In genomic region chr3:88057030-88057429, GRCm38 (mm10) we compare ENCODE assay signal across 9 mouse cellular contexts. TPM values are rescaled to one million over a fixed set of nuclear protein-coding genes. Genes with fewer than 3 reads are reported as not detected.
DNase-seq lines count a peak whose midpoint lies in the region; ATAC-seq and TF ChIP-seq lines count a peak whose summit lies in the region.
"Had no signal": no experiment of that assay in that cellular context is flagged by ENCODE, and none has a peak within 500 bp of the region (broad histone marks: within the 10 kb centered on the region; RNA-seq: fewer than 3 reads in every experiment).

No protein-coding gene starts in this region.

- 92% methylated on average over 6 of the region's 6 CpGs for WGBS in intestine, embryonic 14.5 days
- 90% methylated on average over 6 of the region's 6 CpGs for WGBS in intestine, postnatal 0 days
- WGBS in embryonic facial prominence, embryonic 14.5 days, result 86% methylated on average over 6 of the region's 6 CpGs
- 93% methylated on average over 6 of the region's 6 CpGs for whole genome bisulfite sequencing in limb, embryonic 10.5 days
- WGBS in midbrain, postnatal 0 days, result 90% methylated on average over 6 of the region's 6 CpGs

- H3K27me3 ChIP-seq in intestine, embryonic 14.5 days (replicated peaks; ENCODE audit: control insufficient read depth, insufficient read depth, low read length), result no peaks in the 10 kb centered on the region
- H3K27me3 ChIP-seq in intestine, postnatal 0 days (replicated peaks; ENCODE audit: control insufficient read depth, insufficient read depth, low read length), result no peaks in the 10 kb centered on the region
- H3K27me3 ChIP-seq in embryonic facial prominence, embryonic 14.5 days (replicated peaks; ENCODE audit: control insufficient read depth, insufficient read depth, low read length), result no peaks in the 10 kb centered on the region
- H3K27me3 ChIP-seq in limb, embryonic 10.5 days (ENCODE audit: low read depth, poor library complexity, severe bottlenecking), result no peaks in the 10 kb centered on the region
- no peaks in the 10 kb centered on the region for H3K27me3 ChIP-seq in midbrain, postnatal 0 days (ENCODE audit: insufficient read depth, low read length)

- H3K4me3 ChIP-seq in intestine, embryonic 14.5 days (ENCODE audit: low read depth, low read length), result 0 out of 2 replicates have a peak overlapping the region, but pooled peaks have one; percentile 96
- no peak overlapping the region for H3K4me3 ChIP-seq in intestine, postnatal 0 days (ENCODE audit: low read depth, low read length)
- H3K4me3 ChIP-seq in embryonic facial prominence, embryonic 14.5 days (ENCODE audit: low read depth, low read length), result peak overlapping the region; percentile 89; the same call in 1 of the 2 replicates
- H3K4me3 ChIP-seq in limb, embryonic 10.5 days, result peak overlapping the region; percentile 86
- H3K4me3 ChIP-seq in midbrain, postnatal 0 days (ENCODE audit: low read depth, low read length), result peak overlapping the region; percentile 96; the same call in 1 of the 2 replicates

- peaks cover 8% of the 10 kb centered on the region; the same call in 1 of the 2 replicates for H3K4me1 ChIP-seq in intestine, embryonic 14.5 days (replicated peaks; ENCODE audit: control insufficient read depth, insufficient read depth, low read length)
- H3K4me1 ChIP-seq in intestine, postnatal 0 days (replicated peaks; ENCODE audit: control insufficient read depth, insufficient read depth, low read length), result no peaks in the 10 kb centered on the region
- peaks cover 5% of the 10 kb centered on the region; the same call in 1 of the 2 replicates for H3K4me1 ChIP-seq in embryonic facial prominence, embryonic 14.5 days (ENCODE audit: control insufficient read depth, insufficient read depth, low read length)
- peaks cover 20% of the 10 kb centered on the region for H3K4me1 ChIP-seq in limb, embryonic 10.5 days
- peaks cover 7% of the 10 kb centered on the region; the same call in 1 of the 2 replicates for H3K4me1 ChIP-seq in midbrain, postnatal 0 days (ENCODE audit: insufficient read depth, low read length)

- no peaks in the 10 kb centered on the region for H3K9me3 ChIP-seq in intestine, embryonic 14.5 days (ENCODE audit: control insufficient read depth, low read length)
- H3K9me3 ChIP-seq in intestine, postnatal 0 days (ENCODE audit: control insufficient read depth), result no peaks in the 10 kb centered on the region
- no peaks in the 10 kb centered on the region for H3K9me3 ChIP-seq in embryonic facial prominence, embryonic 14.5 days (ENCODE audit: control insufficient read depth, low read length)
- H3K9me3 ChIP-seq in limb, embryonic 10.5 days (replicated peaks), result no peaks in the 10 kb centered on the region
- no peaks in the 10 kb centered on the region for H3K9me3 ChIP-seq in midbrain, postnatal 0 days (ENCODE audit: low read length)

- H3K27ac ChIP-seq in intestine, embryonic 14.5 days (ENCODE audit: low read depth), result no peak overlapping the region
- H3K27ac ChIP-seq in intestine, postnatal 0 days (ENCODE audit: low read depth, low read length), result no peak overlapping the region
- H3K27ac ChIP-seq in embryonic facial prominence, embryonic 14.5 days (replicated peaks; ENCODE audit: low read depth, low read length), result no peak overlapping the region
- no peak overlapping the region for H3K27ac ChIP-seq in limb, embryonic 10.5 days
- no peak overlapping the region for H3K27ac ChIP-seq in midbrain, postnatal 0 days (ENCODE audit: low read depth, low read length)

- H3K36me3 ChIP-seq in intestine, embryonic 14.5 days (ENCODE audit: control insufficient read depth, insufficient read depth, low read length), result peaks cover 49% of the 10 kb centered on the region
- peaks cover 22% of the 10 kb centered on the region for H3K36me3 ChIP-seq in intestine, postnatal 0 days (ENCODE audit: control insufficient read depth, insufficient read depth)
- H3K36me3 ChIP-seq in embryonic facial prominence, embryonic 14.5 days (ENCODE audit: control insufficient read depth, insufficient read depth, low read length), result peaks cover 45% of the 10 kb centered on the region
- peaks cover 51% of the 10 kb centered on the region for H3K36me3 ChIP-seq in limb, embryonic 10.5 days
- H3K36me3 ChIP-seq in midbrain, postnatal 0 days (ENCODE audit: insufficient read depth, low read length), result peaks cover 18% of the 10 kb centered on the region

- peak overlapping the region; percentile 87; the same call in 1 of the 2 replicates for H3K4me2 ChIP-seq in intestine, embryonic 14.5 days (ENCODE audit: low read length)
- H3K4me2 ChIP-seq in intestine, postnatal 0 days (replicated peaks; ENCODE audit: low read depth), result no peak overlapping the region
- peak overlapping the region; percentile 93 for H3K4me2 ChIP-seq in embryonic facial prominence, embryonic 14.5 days (ENCODE audit: low read depth, low read length)
- H3K4me2 ChIP-seq in midbrain, postnatal 0 days (ENCODE audit: low read depth, low read length, poor library complexity, severe bottlenecking), result peak overlapping the region; percentile 85

- no peak for TF ChIP-seq CTCF in intestine, postnatal 0 days (IDR thresholded peaks at IDR 0.05; ENCODE audit: low read depth)
- no peak for TF ChIP-seq CTCF in midbrain, postnatal 0 days (IDR thresholded peaks at IDR 0.05)

- ATAC-seq in intestine, embryonic 14.5 days (replicated peaks; ENCODE audit: low FRiP score, low TSS enrichment, low read depth), result no peak
- no peak for ATAC-seq in intestine, postnatal 0 days
- ATAC-seq in embryonic facial prominence, embryonic 14.5 days (ENCODE audit: low read depth), result no peak
- no peak for ATAC-seq in midbrain, postnatal 0 days (ENCODE audit: low FRiP score)
- ATAC-seq in megakaryocyte progenitor cell, adult 5-6 weeks (replicated peaks; ENCODE audit: poor library complexity), result no peak
- no peak for ATAC-seq in activated CD4-positive, CD25-positive, alpha-beta regulatory T cell, adult 4 months

- peak overlapping the region; percentile 84 for H3K9ac ChIP-seq in intestine, embryonic 14.5 days (ENCODE audit: low read length)
- H3K9ac ChIP-seq in intestine, postnatal 0 days (ENCODE audit: low read depth, low read length), result no peak overlapping the region
- peak overlapping the region; percentile 83 for H3K9ac ChIP-seq in embryonic facial prominence, embryonic 14.5 days (ENCODE audit: low read depth, low read length)
- peak overlapping the region; percentile 86; the same call in 1 of the 2 replicates for H3K9ac ChIP-seq in midbrain, postnatal 0 days (replicated peaks; ENCODE audit: low read length, poor library complexity, severe bottlenecking)

- no peak for DNase-seq in intestine, embryonic 14.5 days (ENCODE audit: low spot score)
- no peak for DNase-seq in embryonic facial prominence, embryonic 14.5 days (ENCODE audit: low spot score)
- DNase-seq in limb, embryonic 10.5 days (ENCODE audit: low spot score), result no peak
- no peak for DNase-seq in midbrain, postnatal 0 days (ENCODE audit: low spot score)
- DNase-seq in layer of hippocampus, adult 9-10 months (ENCODE audit: low spot score), result no peak

RNA-seq across cellular contexts. Expression of gene Naxe, which starts 1.3 kb away (rescaled TPM):
- 169 and 170 TPM in 2 replicates for polyA plus RNA-seq in intestine, embryonic 14.5 days (2014; fragmentation: Nextera tagmentation; extraction: Ambion mirVana)
- polyA plus RNA-seq in intestine, postnatal 0 days (2015; fragmentation: Nextera tagmentation; extraction: Ambion mirVana), result 109 and 118 TPM in 2 replicates
- polyA plus RNA-seq in embryonic facial prominence, embryonic 14.5 days (2014; fragmentation: Nextera tagmentation; extraction: Ambion mirVana), result 179 and 193 TPM in 2 replicates
- polyA plus RNA-seq in limb, embryonic 10.5 days (2016; fragmentation: Nextera tagmentation; extraction: Ambion mirVana), result 132 and 148 TPM in 2 replicates
- 85.2 and 123 TPM in 2 replicates for total RNA-seq in midbrain, postnatal 0 days (2014; rRNA removed)
- 166 and 176 TPM in 2 replicates for polyA plus RNA-seq in midbrain, postnatal 0 days (2015; fragmentation: Nextera tagmentation; extraction: Ambion mirVana)
- total RNA-seq in megakaryocyte progenitor cell, adult 5-6 weeks (2015), result 44.2 and 67.8 TPM in 2 replicates
- total RNA-seq in megakaryocyte progenitor cell, adult 5-6 weeks (2017), result 39.6 and 41.4 TPM in 2 replicates
- polyA plus RNA-seq in activated CD4-positive, CD25-positive, alpha-beta regulatory T cell, adult 4 months (2017; shearing (Covaris generic)), result 10 to 100 TPM; 70.9 to 90.8 TPM

RNA-seq across cellular contexts. Expression of gene Gpatch4, which starts 14.1 kb away (rescaled TPM):
- 41.1 and 45.5 TPM in 2 replicates for polyA plus RNA-seq in intestine, embryonic 14.5 days (2014; fragmentation: Nextera tagmentation; extraction: Ambion mirVana)
- polyA plus RNA-seq in intestine, postnatal 0 days (2015; fragmentation: Nextera tagmentation; extraction: Ambion mirVana), result 13.6 and 16.8 TPM in 2 replicates
- polyA plus RNA-seq in embryonic facial prominence, embryonic 14.5 days (2014; fragmentation: Nextera tagmentation; extraction: Ambion mirVana), result 28.0 and 29.8 TPM in 2 replicates
- polyA plus RNA-seq in limb, embryonic 10.5 days (2016; fragmentation: Nextera tagmentation; extraction: Ambion mirVana), result 42.4 and 53.4 TPM in 2 replicates
- 7.8 and 18.5 TPM in 2 replicates for total RNA-seq in midbrain, postnatal 0 days (2014; rRNA removed)
- polyA plus RNA-seq in midbrain, postnatal 0 days (2015; fragmentation: Nextera tagmentation; extraction: Ambion mirVana), result 32.3 and 35.7 TPM in 2 replicates
- total RNA-seq in megakaryocyte progenitor cell, adult 5-6 weeks (2015), result 34.2 and 38.7 TPM in 2 replicates
- 49.2 and 51.8 TPM in 2 replicates for total RNA-seq in megakaryocyte progenitor cell, adult 5-6 weeks (2017)
- polyA plus RNA-seq in activated CD4-positive, CD25-positive, alpha-beta regulatory T cell, adult 4 months (2017; shearing (Covaris generic)), result 10 to 100 TPM; 25.3 to 33.4 TPM

RNA-seq across cellular contexts. Expression of gene Ttc24, which starts 21.1 kb away (rescaled TPM):
- polyA plus RNA-seq in intestine, embryonic 14.5 days (2014; fragmentation: Nextera tagmentation; extraction: Ambion mirVana), result not detected in 2 replicates
- not detected in 2 replicates for polyA plus RNA-seq in intestine, postnatal 0 days (2015; fragmentation: Nextera tagmentation; extraction: Ambion mirVana)
- polyA plus RNA-seq in embryonic facial prominence, embryonic 14.5 days (2014; fragmentation: Nextera tagmentation; extraction: Ambion mirVana), result 0.17 and 0.31 TPM in 2 replicates
- not detected in 2 replicates for polyA plus RNA-seq in limb, embryonic 10.5 days (2016; fragmentation: Nextera tagmentation; extraction: Ambion mirVana)
- not detected in 2 replicates for total RNA-seq in midbrain, postnatal 0 days (2014; rRNA removed)
- not detected in 2 replicates for polyA plus RNA-seq in midbrain, postnatal 0 days (2015; fragmentation: Nextera tagmentation; extraction: Ambion mirVana)
- not detected in 2 replicates for total RNA-seq in megakaryocyte progenitor cell, adult 5-6 weeks (2015)
- total RNA-seq in megakaryocyte progenitor cell, adult 5-6 weeks (2017), result not detected in 2 replicates
- not detected for polyA plus RNA-seq in activated CD4-positive, CD25-positive, alpha-beta regulatory T cell, adult 4 months (2017; shearing (Covaris generic))
- polyA plus RNA-seq: brain, embryonic 14.5 days had no signal

RNA-seq across cellular contexts. Expression of gene Iqgap3, which starts 24.7 kb away (rescaled TPM):
- polyA plus RNA-seq in intestine, embryonic 14.5 days (2014; fragmentation: Nextera tagmentation; extraction: Ambion mirVana), result 23.8 and 24.0 TPM in 2 replicates
- 4.3 TPM in 2 replicates for polyA plus RNA-seq in intestine, postnatal 0 days (2015; fragmentation: Nextera tagmentation; extraction: Ambion mirVana)
- 16.2 and 21.0 TPM in 2 replicates for polyA plus RNA-seq in embryonic facial prominence, embryonic 14.5 days (2014; fragmentation: Nextera tagmentation; extraction: Ambion mirVana)
- polyA plus RNA-seq in limb, embryonic 10.5 days (2016; fragmentation: Nextera tagmentation; extraction: Ambion mirVana), result 23.1 and 26.7 TPM in 2 replicates
- 3.1 and 5.4 TPM in 2 replicates for total RNA-seq in midbrain, postnatal 0 days (2014; rRNA removed)
- polyA plus RNA-seq in midbrain, postnatal 0 days (2015; fragmentation: Nextera tagmentation; extraction: Ambion mirVana), result 1.2 and 1.4 TPM in 2 replicates
- 14.1 and 14.2 TPM in 2 replicates for total RNA-seq in megakaryocyte progenitor cell, adult 5-6 weeks (2015)
- total RNA-seq in megakaryocyte progenitor cell, adult 5-6 weeks (2017), result 21.4 and 22.0 TPM in 2 replicates
- polyA plus RNA-seq in activated CD4-positive, CD25-positive, alpha-beta regulatory T cell, adult 4 months (2017; shearing (Covaris generic)), result 1 to 10 TPM; 1.3 to 1.4 TPM

RNA-seq across cellular contexts. Expression of gene Hapln2, which starts 29.6 kb away (rescaled TPM):
- 0.13 TPM in 1 of 2 replicates, not detected in the other for polyA plus RNA-seq in intestine, embryonic 14.5 days (2014; fragmentation: Nextera tagmentation; extraction: Ambion mirVana)
- polyA plus RNA-seq in intestine, postnatal 0 days (2015; fragmentation: Nextera tagmentation; extraction: Ambion mirVana), result not detected in 2 replicates
- polyA plus RNA-seq in embryonic facial prominence, embryonic 14.5 days (2014; fragmentation: Nextera tagmentation; extraction: Ambion mirVana), result not detected in 2 replicates
- polyA plus RNA-seq in limb, embryonic 10.5 days (2016; fragmentation: Nextera tagmentation; extraction: Ambion mirVana), result 0.06 TPM in 1 of 2 replicates, not detected in the other
- 2.4 and 3.0 TPM in 2 replicates for total RNA-seq in midbrain, postnatal 0 days (2014; rRNA removed)
- polyA plus RNA-seq in midbrain, postnatal 0 days (2015; fragmentation: Nextera tagmentation; extraction: Ambion mirVana), result 0.83 and 0.85 TPM in 2 replicates
- not detected in 2 replicates for total RNA-seq in megakaryocyte progenitor cell, adult 5-6 weeks (2015)
- total RNA-seq in megakaryocyte progenitor cell, adult 5-6 weeks (2017), result not detected in 2 replicates
- polyA plus RNA-seq in activated CD4-positive, CD25-positive, alpha-beta regulatory T cell, adult 4 months (2017; shearing (Covaris generic)), result not detected
